ENCODE assay signal across 8 mouse cellular contexts in genomic region chr1:118321661-118322201, GRCm38 (mm10). TPM values are rescaled to one million over a fixed set of nuclear protein-coding genes. Genes with fewer than 3 reads are reported as not detected.
DNase-seq lines count a peak whose midpoint lies in the region; ATAC-seq lines count a peak whose summit lies in the region.

TSS of gene Nifk (plus strand) at chr1:118321839.

- H3K9ac ChIP-seq in hindbrain, embryonic 12.5 days = peak within 1 kb of the TSS; percentile 86

- peak within 1 kb of the TSS; percentile 83 for H3K4me3 ChIP-seq in hindbrain, embryonic 12.5 days

- peak; percentile 96 for ATAC-seq in hindbrain, embryonic 12.5 days (ENCODE audit: low FRiP score)

- no peaks in the 10 kb centered on the region for H3K27me3 ChIP-seq in hindbrain, embryonic 12.5 days

- no peak within 1 kb of the TSS for H3K27ac ChIP-seq in hindbrain, embryonic 12.5 days

- H3K36me3 ChIP-seq in hindbrain, embryonic 12.5 days = peaks cover 22% of the 10 kb centered on the region

- peaks cover 11% of the 10 kb centered on the region for H3K4me1 ChIP-seq in hindbrain, embryonic 12.5 days

- peak; percentile 83 for DNase-seq in Muller cell, postnatal 12 days (ENCODE audit: inconsistent ontology term)
- peak; percentile 95 for DNase-seq in cerebellum, adult 9-11 months
- peak; percentile 93 to 97 for DNase-seq in frontal cortex, adult 2 months (ENCODE audit: extremely low spot score in 1 of 2, low spot score in 1 of 2)
- peak; percentile 90 to 97 for DNase-seq in layer of hippocampus, postnatal 14 days (ENCODE audit: low spot score in 2 of 2)
- peak; percentile 92 for DNase-seq in lung, postnatal 14 days
- DNase-seq in retina, adult 2 months (ENCODE audit: low read depth, low spot score) = peak; percentile 97
- DNase-seq in thymus, postnatal 36 days = peak; percentile 84 to 88

- under 1% methylated on average over 37 of the region's 37 CpGs for WGBS in hindbrain, embryonic 12.5 days

- H3K9me3 ChIP-seq in hindbrain, embryonic 12.5 days (replicated peaks) = no peaks in the 10 kb centered on the region

- peak within 1 kb of the TSS; percentile 94 for H3K4me2 ChIP-seq in hindbrain, embryonic 12.5 days (replicated peaks)

RNA-seq across cellular contexts. Expression of gene Nifk, which starts in this region (rescaled TPM):
- polyA plus RNA-seq in frontal cortex, adult 2 months (2012; rRNA removed) = 24.3 and 24.8 TPM in 2 replicates
- polyA plus RNA-seq in hindbrain, embryonic 12.5 days (2016; fragmentation: Nextera tagmentation; extraction: Ambion mirVana) = 73.2 and 75.6 TPM in 2 replicates
- 10 to 100 TPM; 27.1 to 28.5 TPM for total RNA-seq in layer of hippocampus, postnatal 14 days (2021)
